Mouse (Mus musculus): ENCODE measurements at regions not wholly inside any gene's neighbourhood (a gene's known extent, or its start where the extent isn't known, plus 50 kb on each side); places are given as distances from the start of the nearest gene placed in this dataset.
A peak's percentile ranks its signal among the peaks of the same experiment; 100 is the strongest.

- no peak for DNase-seq
These were observed 217.7 kb downstream of the Lrfn2 start for GRCm38 (mm10) chr17:49149896-49150295.

- no peak for DNase-seq
These were observed 218.8 kb downstream of the Lrfn2 start for GRCm38 (mm10) chr17:49150971-49151422.

GRCm38 (mm10) chr17:49153994-49154393 lies 221.8 kb downstream of the Lrfn2 start:
- no peak for DNase-seq

- no peak for DNase-seq
These were observed 222.9 kb downstream of the Lrfn2 start for GRCm38 (mm10) chr17:49155001-49155515.

- DNase-seq, result no peak
These were observed 225.4 kb downstream of the Lrfn2 start for GRCm38 (mm10) chr17:49157586-49157985.

- DNase-seq, result peak; percentile 41
These were observed 239.3 kb downstream of the Lrfn2 start for GRCm38 (mm10) chr17:49171252-49172047.

- no peak for DNase-seq
These were observed 240.0 kb downstream of the Lrfn2 start for GRCm38 (mm10) chr17:49172052-49172799.

- DNase-seq, result no peak
These were observed 240.6 kb downstream of the Lrfn2 start for GRCm38 (mm10) chr17:49172800-49173150.

- DNase-seq, result no peak
These were observed 246.0 kb downstream of the Lrfn2 start for GRCm38 (mm10) chr17:49177966-49178731.

- peak; percentile 34 for DNase-seq
These were observed 245.7 kb upstream of the Mocs1 start for GRCm38 (mm10) chr17:49182485-49182884.

GRCm38 (mm10) chr17:49183917-49184316 lies 244.2 kb upstream of the Mocs1 start:
- no peak for DNase-seq

GRCm38 (mm10) chr17:49185052-49185612 lies 243.0 kb upstream of the Mocs1 start:
- no peak for DNase-seq

- no peak for DNase-seq
These were observed 238.4 kb upstream of the Mocs1 start for GRCm38 (mm10) chr17:49189765-49190164.

- no peak for DNase-seq
These were observed 237.8 kb upstream of the Mocs1 start for GRCm38 (mm10) chr17:49190337-49190736.

- no peak for DNase-seq
These were observed 232.0 kb upstream of the Mocs1 start for GRCm38 (mm10) chr17:49196046-49196684.

- no peak for DNase-seq
These were observed 226.7 kb upstream of the Mocs1 start for GRCm38 (mm10) chr17:49201495-49201894.

- no peak for DNase-seq
These were observed 223.1 kb upstream of the Mocs1 start for GRCm38 (mm10) chr17:49205095-49205494.

- DNase-seq, result no peak
These were observed 222.6 kb upstream of the Mocs1 start for GRCm38 (mm10) chr17:49205564-49205963.

GRCm38 (mm10) chr17:49206708-49207107 lies 221.5 kb upstream of the Mocs1 start:
- no peak for DNase-seq

GRCm38 (mm10) chr17:49208315-49208820 lies 219.8 kb upstream of the Mocs1 start:
- DNase-seq, result no peak

- DNase-seq, result no peak
These were observed 215.2 kb upstream of the Mocs1 start for GRCm38 (mm10) chr17:49212918-49213317.

- no peak for DNase-seq
These were observed 212.9 kb upstream of the Mocs1 start for GRCm38 (mm10) chr17:49215281-49215680.
